Comparison of ENCODE assay signal across 11 mouse cellular contexts in the genomic region with DNA sequence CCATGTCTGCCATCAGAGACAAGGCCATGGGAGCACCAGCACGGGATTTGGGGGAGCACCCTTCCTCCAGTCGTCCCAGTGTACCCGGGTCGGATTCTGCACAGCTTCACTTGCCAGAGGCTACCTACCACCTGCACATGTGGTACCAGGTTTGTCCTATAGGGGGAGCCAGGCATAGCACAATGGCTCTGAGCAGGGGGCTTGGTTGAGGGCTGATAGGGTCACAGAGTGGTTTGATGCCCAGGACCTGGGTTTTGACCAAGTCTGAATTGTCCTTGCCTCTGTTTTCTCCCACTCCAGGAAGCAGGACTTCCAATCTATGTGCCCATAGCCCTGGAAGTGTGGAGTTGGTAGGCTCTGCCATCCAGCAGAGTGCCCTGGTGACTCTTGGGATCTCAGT. TPM values are rescaled to one million over a fixed set of nuclear protein-coding genes. Genes with fewer than 3 reads are reported as not detected.
DNase-seq lines count a peak whose midpoint lies in the region; ATAC-seq and TF ChIP-seq lines count a peak whose summit lies in the region.
"Had no signal": no experiment of that assay in that cellular context is flagged by ENCODE, and none has a peak within 500 bp of the region (broad histone marks: within the 10 kb centered on the region; RNA-seq: fewer than 3 reads in every experiment).

No protein-coding gene starts in this region.

- no peak for ATAC-seq in hindbrain, postnatal 0 days
- ATAC-seq in hindbrain, embryonic 16.5 days = no peak
- no peak for ATAC-seq in erythroid progenitor cell, adult 5-6 weeks (replicated peaks; ENCODE audit: low FRiP score, poor library complexity, severe bottlenecking)

- intact Hi-C loops in gastrocnemius, postnatal 14 days (cut with DNase I; ENCODE audit: low total_unique reads) = no loop called here

- H3K27me3 ChIP-seq in hindbrain, postnatal 0 days (ENCODE audit: insufficient read depth, low read length) = no peaks in the 10 kb centered on the region
- H3K27me3 ChIP-seq in hindbrain, embryonic 16.5 days (replicated peaks; ENCODE audit: control insufficient read depth, insufficient read depth, low read length) = no peaks in the 10 kb centered on the region
- H3K27me3 ChIP-seq in liver, adult 2 months (ENCODE audit: control insufficient read depth, insufficient read depth, low read length) = no peaks in the 10 kb centered on the region
- H3K27me3 ChIP-seq: midbrain, embryonic 12.5 days had no signal

- no peaks in the 10 kb centered on the region for H3K36me3 ChIP-seq in hindbrain, postnatal 0 days (ENCODE audit: insufficient read depth, low read length)
- H3K36me3 ChIP-seq in hindbrain, embryonic 16.5 days (ENCODE audit: control insufficient read depth, insufficient read depth, low read length) = no peaks in the 10 kb centered on the region
- peaks cover 3% of the 10 kb centered on the region for H3K36me3 ChIP-seq in liver, adult 2 months (ENCODE audit: control insufficient read depth, insufficient read depth, low read length)
- H3K36me3 ChIP-seq: midbrain, embryonic 12.5 days had no signal

- TF ChIP-seq POLR2A in liver, adult 2 months (IDR thresholded peaks at IDR 0.05; ENCODE audit: extremely low read depth, insufficient read depth, low read length) = no peak

- no peak overlapping the region for H3K27ac ChIP-seq in hindbrain, postnatal 0 days
- H3K27ac ChIP-seq in hindbrain, embryonic 16.5 days (ENCODE audit: low read depth, low read length) = no peak overlapping the region
- H3K27ac ChIP-seq in liver, adult 2 months (replicated peaks; ENCODE audit: insufficient read depth, low read depth, low read length) = no peak overlapping the region
- H3K27ac ChIP-seq: midbrain, embryonic 12.5 days had no signal

- H3K4me1 ChIP-seq in hindbrain, postnatal 0 days (ENCODE audit: insufficient read depth, low read length) = no peaks in the 10 kb centered on the region
- no peaks in the 10 kb centered on the region for H3K4me1 ChIP-seq in hindbrain, embryonic 16.5 days (ENCODE audit: control insufficient read depth, insufficient read depth, low read depth, low read length)
- peaks cover 14% of the 10 kb centered on the region for H3K4me1 ChIP-seq in liver, adult 2 months (ENCODE audit: control insufficient read depth, insufficient read depth, low read length)

- no peak overlapping the region for H3K9ac ChIP-seq in hindbrain, postnatal 0 days (replicated peaks; ENCODE audit: low read length)
- no peak overlapping the region for H3K9ac ChIP-seq in hindbrain, embryonic 16.5 days (ENCODE audit: low read depth, low read length)
- H3K9ac ChIP-seq in liver, adult 2 months (ENCODE audit: low read depth, low read length) = no peak overlapping the region
- H3K9ac ChIP-seq: midbrain, embryonic 12.5 days had no signal

- H3K9me3 ChIP-seq in hindbrain, postnatal 0 days (ENCODE audit: low read length) = no peaks in the 10 kb centered on the region
- no peaks in the 10 kb centered on the region; the same call in 1 of the 2 replicates for H3K9me3 ChIP-seq in hindbrain, embryonic 16.5 days (ENCODE audit: control insufficient read depth, low read length)
- H3K9me3 ChIP-seq: midbrain, embryonic 12.5 days had no signal

- H3K4me3 ChIP-seq in hindbrain, postnatal 0 days (ENCODE audit: low read length) = no peak overlapping the region
- H3K4me3 ChIP-seq in hindbrain, embryonic 16.5 days (ENCODE audit: low read length) = no peak overlapping the region
- no peak overlapping the region for H3K4me3 ChIP-seq in liver, adult 2 months (ENCODE audit: insufficient read depth, low read depth, low read length)
- H3K4me3 ChIP-seq: midbrain, embryonic 12.5 days had no signal

- TF ChIP-seq CTCF in hindbrain, postnatal 0 days (IDR thresholded peaks at IDR 0.05; ENCODE audit: low read depth) = peak; percentile 36
- peak; percentile 69 for TF ChIP-seq CTCF in liver, adult 2 months (IDR thresholded peaks at IDR 0.05; ENCODE audit: low read depth, low read length)

- no peaks in the 10 kb centered on the region; the same call in 1 of the 2 replicates for H3K79me2 ChIP-seq in liver, adult 2 months (ENCODE audit: control insufficient read depth, insufficient read depth, low read length)

- H3K4me2 ChIP-seq in hindbrain, postnatal 0 days (ENCODE audit: low read depth, low read length) = no peak overlapping the region
- H3K4me2 ChIP-seq in hindbrain, embryonic 16.5 days (ENCODE audit: low read length) = no peak overlapping the region
- H3K4me2 ChIP-seq: midbrain, embryonic 12.5 days had no signal

- 57% methylated on average over 4 of the region's 4 CpGs for WGBS in hindbrain, postnatal 0 days
- 60% methylated on average over 4 of the region's 4 CpGs for WGBS in hindbrain, embryonic 16.5 days
- 72% methylated on average over 4 of the region's 4 CpGs for WGBS in liver, adult 2 months

- DNase-seq in hindbrain, postnatal 0 days (ENCODE audit: low spot score) = no peak
- DNase-seq in ES-CJ7 (ENCODE audit: low read depth, low spot score) = peak; percentile 65
- no peak for DNase-seq in liver, adult 2 months (ENCODE audit: extremely low read depth, low read depth, low spot score)
- DNase-seq in spleen, postnatal 10 days (ENCODE audit: low spot score in 2 of 2) = peak; percentile 76 to 85
- no peak for DNase-seq in gastrocnemius, postnatal 14 days
- no peak for DNase-seq in urinary bladder, postnatal 14 days (ENCODE audit: low spot score)
- DNase-seq: gastrocnemius, postnatal 10 days; right cerebral cortex, adult 18-20 months had no signal

RNA-seq across cellular contexts. Expression of a gene that starts 3.0 kb away (rescaled TPM):
- total RNA-seq in hindbrain, postnatal 0 days (2014; rRNA removed) = 0.52 TPM in 1 of 2 replicates, not detected in the other
- 0.16 and 0.29 TPM in 2 replicates for polyA plus RNA-seq in hindbrain, postnatal 0 days (2015; fragmentation: Nextera tagmentation; extraction: Ambion mirVana)
- 0.23 and 0.27 TPM in 2 replicates for polyA plus RNA-seq in hindbrain, embryonic 16.5 days (2015; fragmentation: Nextera tagmentation; extraction: Ambion mirVana)
- 11.2 and 14.4 TPM in 2 replicates for total RNA-seq in liver, adult 2 months (2014; rRNA removed)
- polyA plus RNA-seq in liver, adult 2 months (2012; rRNA removed) = 25.9 and 55.6 TPM in 2 replicates
- total RNA-seq in gastrocnemius, postnatal 14 days (2021) = 1 to 10 TPM; 1.4 to 1.9 TPM
- 845 and 899 TPM in 2 replicates for total RNA-seq in erythroid progenitor cell, adult 5-6 weeks (2015; ENCODE audit: low replicate concordance)
- 775 and 1,097 TPM in 2 replicates for total RNA-seq in erythroid progenitor cell, adult 5-6 weeks (2017; ENCODE audit: low replicate concordance)

RNA-seq across cellular contexts. Expression of a gene that starts 26.5 kb away (rescaled TPM):
- 33.5 and 47.3 TPM in 2 replicates for total RNA-seq in hindbrain, postnatal 0 days (2014; rRNA removed)
- 78.2 and 83.8 TPM in 2 replicates for polyA plus RNA-seq in hindbrain, postnatal 0 days (2015; fragmentation: Nextera tagmentation; extraction: Ambion mirVana)
- polyA plus RNA-seq in hindbrain, embryonic 16.5 days (2015; fragmentation: Nextera tagmentation; extraction: Ambion mirVana) = 67.8 and 80.1 TPM in 2 replicates
- total RNA-seq in liver, adult 2 months (2014; rRNA removed) = 14.8 and 15.2 TPM in 2 replicates
- 23.3 and 35.3 TPM in 2 replicates for polyA plus RNA-seq in liver, adult 2 months (2012; rRNA removed)
- 100 to 1,000 TPM; 110 to 112 TPM for total RNA-seq in gastrocnemius, postnatal 14 days (2021)
- total RNA-seq in erythroid progenitor cell, adult 5-6 weeks (2015; ENCODE audit: low replicate concordance) = 2.5 and 13.7 TPM in 2 replicates
- total RNA-seq in erythroid progenitor cell, adult 5-6 weeks (2017; ENCODE audit: low replicate concordance) = 6.1 and 13.0 TPM in 2 replicates

RNA-seq across cellular contexts. Expression of a gene that starts 35.3 kb away (rescaled TPM):
- 149 and 177 TPM in 2 replicates for total RNA-seq in hindbrain, postnatal 0 days (2014; rRNA removed)
- polyA plus RNA-seq in hindbrain, postnatal 0 days (2015; fragmentation: Nextera tagmentation; extraction: Ambion mirVana) = 106 and 122 TPM in 2 replicates
- polyA plus RNA-seq in hindbrain, embryonic 16.5 days (2015; fragmentation: Nextera tagmentation; extraction: Ambion mirVana) = 146 and 167 TPM in 2 replicates
- total RNA-seq in liver, adult 2 months (2014; rRNA removed) = not detected in 2 replicates
- not detected in 2 replicates for polyA plus RNA-seq in liver, adult 2 months (2012; rRNA removed)
- total RNA-seq in gastrocnemius, postnatal 14 days (2021) = under 1 TPM in 1 of 2 experiments, not detected in 1; 0.16 TPM
- total RNA-seq in erythroid progenitor cell, adult 5-6 weeks (2015; ENCODE audit: low replicate concordance) = not detected in 2 replicates
- not detected in 2 replicates for total RNA-seq in erythroid progenitor cell, adult 5-6 weeks (2017; ENCODE audit: low replicate concordance)

RNA-seq across cellular contexts. Expression of a gene that starts 38.5 kb away (rescaled TPM):
- 34.5 and 40.9 TPM in 2 replicates for total RNA-seq in hindbrain, postnatal 0 days (2014; rRNA removed)
- 25.2 and 28.1 TPM in 2 replicates for polyA plus RNA-seq in hindbrain, postnatal 0 days (2015; fragmentation: Nextera tagmentation; extraction: Ambion mirVana)
- polyA plus RNA-seq in hindbrain, embryonic 16.5 days (2015; fragmentation: Nextera tagmentation; extraction: Ambion mirVana) = 37.8 and 39.5 TPM in 2 replicates
- total RNA-seq in liver, adult 2 months (2014; rRNA removed) = 13.5 and 13.6 TPM in 2 replicates
- 13.0 and 19.5 TPM in 2 replicates for polyA plus RNA-seq in liver, adult 2 months (2012; rRNA removed)
- 10 to 100 TPM; 24.1 to 31.4 TPM for total RNA-seq in gastrocnemius, postnatal 14 days (2021)
- total RNA-seq in erythroid progenitor cell, adult 5-6 weeks (2015; ENCODE audit: low replicate concordance) = 61.3 and 78.0 TPM in 2 replicates
- 40.0 and 50.1 TPM in 2 replicates for total RNA-seq in erythroid progenitor cell, adult 5-6 weeks (2017; ENCODE audit: low replicate concordance)

RNA-seq across cellular contexts. Expression of a gene that starts 56.0 kb away (rescaled TPM):
- 1.0 and 1.6 TPM in 2 replicates for total RNA-seq in hindbrain, postnatal 0 days (2014; rRNA removed)
- polyA plus RNA-seq in hindbrain, postnatal 0 days (2015; fragmentation: Nextera tagmentation; extraction: Ambion mirVana) = 0.93 TPM in 2 replicates
- polyA plus RNA-seq in hindbrain, embryonic 16.5 days (2015; fragmentation: Nextera tagmentation; extraction: Ambion mirVana) = 0.70 and 0.93 TPM in 2 replicates
- total RNA-seq in liver, adult 2 months (2014; rRNA removed) = 0.07 TPM in 1 of 2 replicates, not detected in the other
- 0.04 TPM in 1 of 2 replicates, not detected in the other for polyA plus RNA-seq in liver, adult 2 months (2012; rRNA removed)
- total RNA-seq in gastrocnemius, postnatal 14 days (2021) = under 1 TPM; 0.49 to 0.68 TPM
- total RNA-seq in erythroid progenitor cell, adult 5-6 weeks (2015; ENCODE audit: low replicate concordance) = 5.9 and 10.1 TPM in 2 replicates
- total RNA-seq in erythroid progenitor cell, adult 5-6 weeks (2017; ENCODE audit: low replicate concordance) = 6.4 and 14.4 TPM in 2 replicates

Comparison
In these comparisons a context has a peak if more than half of its experiments do, and no peak if none do; other contexts are left out.
1. DNase-seq: peak in ES-CJ7 (single experiment) and spleen, postnatal 10 days (2 of 2); none in hindbrain, postnatal 0 days (single experiment), liver, adult 2 months (single experiment), gastrocnemius, postnatal 14 days (single experiment) and urinary bladder, postnatal 14 days (single experiment).
2. RNA of a gene that starts 3.0 kb away (total RNA-seq): 775 to 1,097 TPM in erythroid progenitor cell, adult 5-6 weeks; 11.2 to 14.4 TPM in liver, adult 2 months, 1.4 to 1.9 TPM in gastrocnemius, postnatal 14 days and 0.52 TPM in hindbrain, postnatal 0 days; every median in the first group is over 10 times any median in the second.
3. RNA of a gene that starts 35.3 kb away (total RNA-seq): 149 to 177 TPM in hindbrain, postnatal 0 days; 0.16 TPM in gastrocnemius, postnatal 14 days, not detected in liver, adult 2 months and not detected in erythroid progenitor cell, adult 5-6 weeks; every median in the first group is over 100 times any median in the second.